Mouse (Mus musculus) kidney, embryonic 14.5 days (tissue): ENCODE measurements at regions not wholly inside any gene's neighbourhood (a gene's known extent, or its start where the extent isn't known, plus 50 kb on each side); places are given as distances from the start of the nearest gene placed in this dataset.
A peak's percentile ranks its signal among the peaks of the same experiment; 100 is the strongest.

Experiments
- ATAC-seq: fragments of 200-750 bp; cut with Nextera tagmentation; 2 replicates; pipeline ENCODE4 v1.8.0; 2017; ENCODE audit warnings: moderate number of reproducible peaks, mild to moderate bottlenecking, moderate TSS enrichment, moderate library complexity; ENCODE audit not compliant: low FRiP score, low TSS enrichment
- H3K27ac ChIP-seq: fragments of 300-500 bp; sonication (generic); 2 replicates; pipeline ENCODE4 v1.5.1; 2014; ENCODE audit warnings: low read depth, mild to moderate bottlenecking, low read length, moderate library complexity, mixed read lengths
- H3K27me3 ChIP-seq: fragments of 300-500 bp; sonication (generic); 2 replicates; pipeline ENCODE4 v1.6.1; 2014; ENCODE audit warnings: mild to moderate bottlenecking, low read length; ENCODE audit not compliant: control insufficient read depth, insufficient read depth
- H3K36me3 ChIP-seq: fragments of 300-500 bp; sonication (generic); 2 replicates; pipeline ENCODE4 v1.6.1; 2014; ENCODE audit warnings: low read length, mixed read lengths; ENCODE audit not compliant: control insufficient read depth, insufficient read depth
- H3K4me1 ChIP-seq: fragments of 300-500 bp; sonication (generic); 2 replicates; pipeline ENCODE4 v1.6.1; 2014; ENCODE audit warnings: low read length, mixed read lengths; ENCODE audit not compliant: control insufficient read depth, insufficient read depth
- H3K4me2 ChIP-seq: fragments of 300-500 bp; sonication (generic); replicated peaks from 2 replicates; pipeline ENCODE4 v1.6.1; 2014; ENCODE audit warnings: low read depth, mild to moderate bottlenecking, low read length
- H3K4me3 ChIP-seq: fragments of 300-500 bp; sonication (generic); 2 replicates; pipeline ENCODE4 v1.5.1; 2014; ENCODE audit warnings: mild to moderate bottlenecking, low read length
- H3K9ac ChIP-seq: fragments of 300-500 bp; sonication (generic); 2 replicates; pipeline ENCODE4 v1.6.1; 2014; ENCODE audit warnings: low read depth, mild to moderate bottlenecking, low read length, moderate library complexity
- H3K9me3 ChIP-seq: fragments of 300-500 bp; sonication (generic); 2 replicates; pipeline ENCODE4 v1.6.1; 2016; ENCODE audit warnings: low read length; ENCODE audit not compliant: control insufficient read depth
- WGBS: fragments of 180-500 bp; shearing (Covaris S2); extraction: QIAGEN DNeasy Blood & Tissue Kit; methylation state at CpG from one replicate; pipeline ENCODE4 v1.1.7; 2014; 5-methylcytosine and 5-hydroxymethylcytosine counted together

GRCm38 (mm10) chr14:47823182-47823581 is 174.9 kb downstream of the Ktn1 start:
- Histone ChIP-seq H3K9me3 (no peaks in the 10 kb centered on the region), H3K4me3 (no peak overlapping the region), H3K4me1 (no peaks in the 10 kb centered on the region), H3K36me3 (no peaks in the 10 kb centered on the region), H3K9ac (no peak overlapping the region), H3K27ac (no peak overlapping the region), H3K27me3 (no peaks in the 10 kb centered on the region), H3K4me2 (no peak overlapping the region)
- no peak for ATAC-seq
- WGBS, result 32% methylated on average over 9 of the region's 9 CpGs

GRCm38 (mm10) chr14:47823696-47824095 is 175.4 kb downstream of the Ktn1 start:
- no peak overlapping the region for H3K4me3 ChIP-seq
- 65% methylated on average over 8 of the region's 8 CpGs for WGBS
- H3K9ac ChIP-seq, result no peak overlapping the region
- no peaks in the 10 kb centered on the region for H3K4me1 ChIP-seq
- no peaks in the 10 kb centered on the region for H3K36me3 ChIP-seq
- H3K27me3 ChIP-seq, result no peaks in the 10 kb centered on the region
- H3K27ac ChIP-seq, result no peak overlapping the region
- no peaks in the 10 kb centered on the region for H3K9me3 ChIP-seq
- H3K4me2 ChIP-seq, result no peak overlapping the region
- no peak for ATAC-seq

- ATAC-seq, result no peak
- H3K9me3 ChIP-seq, result no peaks in the 10 kb centered on the region
- H3K9ac ChIP-seq, result no peak overlapping the region
- no peaks in the 10 kb centered on the region for H3K27me3 ChIP-seq
- H3K4me1 ChIP-seq, result no peaks in the 10 kb centered on the region
- H3K27ac ChIP-seq, result no peak overlapping the region
- no peak overlapping the region for H3K4me3 ChIP-seq
- no peaks in the 10 kb centered on the region for H3K36me3 ChIP-seq
- no peak overlapping the region for H3K4me2 ChIP-seq
- WGBS, result 73% methylated on average over 3 of the region's 3 CpGs
Observed at GRCm38 (mm10) chr14:47825446-47825956, 177.3 kb downstream of the Ktn1 start.

GRCm38 (mm10) chr14:47826545-47826944 is 178.3 kb downstream of the Ktn1 start:
- no peak overlapping the region for H3K4me2 ChIP-seq
- H3K27ac ChIP-seq, result no peak overlapping the region
- no peak for ATAC-seq
- H3K9ac ChIP-seq, result no peak overlapping the region
- H3K27me3 ChIP-seq, result no peaks in the 10 kb centered on the region
- 76% methylated on average over 4 of the region's 4 CpGs for WGBS
- no peak overlapping the region for H3K4me3 ChIP-seq
- H3K4me1 ChIP-seq, result no peaks in the 10 kb centered on the region
- no peaks in the 10 kb centered on the region for H3K9me3 ChIP-seq
- H3K36me3 ChIP-seq, result no peaks in the 10 kb centered on the region

GRCm38 (mm10) chr14:47827623-47828022 is 179.4 kb downstream of the Ktn1 start:
- no peaks in the 10 kb centered on the region for H3K9me3 ChIP-seq
- H3K27me3 ChIP-seq, result no peaks in the 10 kb centered on the region
- no peak overlapping the region for H3K9ac ChIP-seq
- H3K4me1 ChIP-seq, result no peaks in the 10 kb centered on the region
- no peak for ATAC-seq
- no peak overlapping the region for H3K4me3 ChIP-seq
- H3K36me3 ChIP-seq, result no peaks in the 10 kb centered on the region
- 87% methylated on average over 2 of the region's 2 CpGs for WGBS
- no peak overlapping the region for H3K4me2 ChIP-seq
- H3K27ac ChIP-seq, result no peak overlapping the region

- Histone ChIP-seq H3K9me3 (no peaks in the 10 kb centered on the region), H3K4me1 (no peaks in the 10 kb centered on the region), H3K4me2 (no peak overlapping the region), H3K27ac (no peak overlapping the region), H3K36me3 (no peaks in the 10 kb centered on the region), H3K27me3 (no peaks in the 10 kb centered on the region), H3K9ac (no peak overlapping the region), H3K4me3 (no peak overlapping the region)
- ATAC-seq, result no peak
- 85% methylated on average over 10 of the region's 10 CpGs for WGBS
Observed at GRCm38 (mm10) chr14:47833696-47834095, 185.4 kb downstream of the Ktn1 start.

GRCm38 (mm10) chr14:47835408-47835807 is 187.2 kb downstream of the Ktn1 start:
- H3K9ac ChIP-seq, result no peak overlapping the region
- 87% methylated on average over 4 of the region's 4 CpGs for WGBS

GRCm38 (mm10) chr14:47839493-47840215 is 191.4 kb downstream of the Ktn1 start:
- Histone ChIP-seq H3K4me3 (no peak overlapping the region), H3K9me3 (no peaks in the 10 kb centered on the region), H3K27me3 (no peaks in the 10 kb centered on the region), H3K36me3 (no peaks in the 10 kb centered on the region), H3K4me2 (no peak overlapping the region), H3K9ac (no peak overlapping the region), H3K4me1 (0 out of 2 replicates have a peak, but pooled peaks cover 7% of the 10 kb centered on the region), H3K27ac (no peak overlapping the region)
- ATAC-seq, result peak; percentile 68; the same call in 1 of the 2 replicates
- 46% methylated on average over 6 of the region's 6 CpGs for WGBS

More at GRCm38 (mm10) chr14:47835408-47835807, 187.2 kb downstream of the Ktn1 start:
- Histone ChIP-seq H3K36me3 (no peaks in the 10 kb centered on the region), H3K4me2 (no peak overlapping the region), H3K9me3 (no peaks in the 10 kb centered on the region), H3K4me1 (0 out of 2 replicates have a peak, but pooled peaks cover 7% of the 10 kb centered on the region), H3K4me3 (no peak overlapping the region), H3K27me3 (no peaks in the 10 kb centered on the region), H3K27ac (no peak overlapping the region)
- no peak for ATAC-seq

- Histone ChIP-seq H3K9me3 (no peaks in the 10 kb centered on the region), H3K27me3 (no peaks in the 10 kb centered on the region)
Observed at GRCm38 (mm10) chr14:47844366-47844765, 196.1 kb downstream of the Ktn1 start.

More at GRCm38 (mm10) chr14:47844366-47844765, 196.1 kb downstream of the Ktn1 start:
- no peak overlapping the region for H3K27ac ChIP-seq
- H3K36me3 ChIP-seq, result no peaks in the 10 kb centered on the region
- H3K9ac ChIP-seq, result no peak overlapping the region
- no peak for ATAC-seq
- H3K4me1 ChIP-seq, result 0 out of 2 replicates have a peak, but pooled peaks cover 7% of the 10 kb centered on the region
- H3K4me3 ChIP-seq, result no peak overlapping the region
- H3K4me2 ChIP-seq, result no peak overlapping the region
- 91% methylated on average over 1 of the region's 1 CpGs for WGBS
